ENCODE assay signal across 9 mouse cellular contexts in the genomic region with DNA sequence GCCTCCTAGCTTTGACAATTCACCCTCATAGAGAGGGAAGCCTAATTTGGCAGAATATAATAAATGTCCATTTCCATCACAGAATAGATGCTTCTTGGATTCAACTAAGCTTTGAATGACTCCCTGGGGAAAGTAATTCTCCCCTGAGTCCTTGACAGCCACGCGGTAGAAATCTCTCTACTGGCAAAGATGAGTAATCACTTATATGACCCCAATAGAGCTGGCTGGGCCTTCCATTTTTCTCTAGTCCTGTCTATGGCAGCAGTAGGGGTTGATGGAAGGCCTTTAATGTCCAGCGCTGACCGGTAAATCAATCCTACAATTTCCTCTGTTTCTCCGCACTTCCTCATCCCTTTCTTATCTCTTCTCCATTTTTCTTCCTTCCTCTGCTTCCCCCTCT. TPM values are rescaled to one million over a fixed set of nuclear protein-coding genes. Genes with fewer than 3 reads are reported as not detected.
DNase-seq lines count a peak whose midpoint lies in the region; ATAC-seq and TF ChIP-seq lines count a peak whose summit lies in the region.
"Had no signal": no experiment of that assay in that cellular context is flagged by ENCODE, and none has a peak within 500 bp of the region (broad histone marks: within the 10 kb centered on the region; RNA-seq: fewer than 3 reads in every experiment).

No protein-coding gene starts in this region.

- H3K27ac ChIP-seq in limb, embryonic 13.5 days: no peak overlapping the region
- H3K27ac ChIP-seq in limb, embryonic 10.5 days: no peak overlapping the region
- H3K27ac ChIP-seq in forebrain, embryonic 15.5 days (replicated peaks): no peak overlapping the region
- H3K27ac ChIP-seq in midbrain, postnatal 0 days (ENCODE audit: low read depth, low read length): no peak overlapping the region
- H3K27ac ChIP-seq: kidney, postnatal 0 days had no signal

- no peak overlapping the region for H3K9ac ChIP-seq in limb, embryonic 13.5 days
- 0 out of 2 replicates have a peak overlapping the region, but pooled peaks have one; percentile 16 for H3K9ac ChIP-seq in forebrain, embryonic 15.5 days (replicated peaks)
- H3K9ac ChIP-seq in midbrain, postnatal 0 days (replicated peaks; ENCODE audit: low read length, poor library complexity, severe bottlenecking): peak overlapping the region; percentile 84; the same call in 1 of the 2 replicates

- H3K4me2 ChIP-seq in limb, embryonic 13.5 days (replicated peaks): no peak overlapping the region
- peak overlapping the region; percentile 74 for H3K4me2 ChIP-seq in forebrain, embryonic 15.5 days (replicated peaks)
- peak overlapping the region; percentile 88 for H3K4me2 ChIP-seq in midbrain, postnatal 0 days (ENCODE audit: low read depth, low read length, poor library complexity, severe bottlenecking)

- peaks cover 10% of the 10 kb centered on the region for H3K4me1 ChIP-seq in limb, embryonic 13.5 days
- peaks cover 18% of the 10 kb centered on the region for H3K4me1 ChIP-seq in limb, embryonic 10.5 days
- H3K4me1 ChIP-seq in forebrain, embryonic 15.5 days: peaks cover 18% of the 10 kb centered on the region
- 0 out of 2 replicates have a peak, but pooled peaks cover 5% of the 10 kb centered on the region for H3K4me1 ChIP-seq in midbrain, postnatal 0 days (ENCODE audit: insufficient read depth, low read length)

- no peak for TF ChIP-seq CTCF in midbrain, postnatal 0 days (IDR thresholded peaks at IDR 0.05)

- no peaks in the 10 kb centered on the region for H3K9me3 ChIP-seq in limb, embryonic 13.5 days
- no peaks in the 10 kb centered on the region for H3K9me3 ChIP-seq in limb, embryonic 10.5 days (replicated peaks)
- H3K9me3 ChIP-seq in forebrain, embryonic 15.5 days: no peaks in the 10 kb centered on the region
- H3K9me3 ChIP-seq in midbrain, postnatal 0 days (ENCODE audit: low read length): no peaks in the 10 kb centered on the region

- no peaks in the 10 kb centered on the region for H3K36me3 ChIP-seq in limb, embryonic 13.5 days
- H3K36me3 ChIP-seq in limb, embryonic 10.5 days: no peaks in the 10 kb centered on the region
- no peaks in the 10 kb centered on the region for H3K36me3 ChIP-seq in forebrain, embryonic 15.5 days
- no peaks in the 10 kb centered on the region for H3K36me3 ChIP-seq in midbrain, postnatal 0 days (ENCODE audit: insufficient read depth, low read length)

- no peak for DNase-seq in limb, embryonic 10.5 days (ENCODE audit: low spot score)
- DNase-seq in brain, adult 2 months (ENCODE audit: low read depth, low spot score): peak; percentile 50
- DNase-seq in midbrain, postnatal 0 days (ENCODE audit: low spot score): no peak
- no peak for DNase-seq in frontal cortex, postnatal 10 days (ENCODE audit: low spot score in 2 of 2)
- no peak for DNase-seq in cerebellum, postnatal 36 days
- DNase-seq: embryo, embryonic 11 days had no signal

- peak overlapping the region; percentile 75; the same call in 1 of the 2 replicates for H3K4me3 ChIP-seq in limb, embryonic 13.5 days
- H3K4me3 ChIP-seq in limb, embryonic 10.5 days: no peak overlapping the region; the same call in 1 of the 2 replicates
- H3K4me3 ChIP-seq in forebrain, embryonic 15.5 days: peak overlapping the region; percentile 74
- H3K4me3 ChIP-seq in midbrain, postnatal 0 days (ENCODE audit: low read depth, low read length): peak overlapping the region; percentile 93

- no peak for ATAC-seq in limb, embryonic 13.5 days (ENCODE audit: low FRiP score, low read depth)
- ATAC-seq in forebrain, embryonic 15.5 days (replicated peaks): no peak
- ATAC-seq in midbrain, postnatal 0 days (ENCODE audit: low FRiP score): no peak

- WGBS in limb, embryonic 13.5 days: 74% methylated on average over 5 of the region's 5 CpGs
- WGBS in limb, embryonic 10.5 days: 80% methylated on average over 5 of the region's 5 CpGs
- WGBS in forebrain, embryonic 15.5 days: 67% methylated on average over 5 of the region's 5 CpGs
- 51% methylated on average over 5 of the region's 5 CpGs for WGBS in midbrain, postnatal 0 days

- peaks cover 36% of the 10 kb centered on the region for H3K27me3 ChIP-seq in limb, embryonic 13.5 days
- peaks cover 37% of the 10 kb centered on the region for H3K27me3 ChIP-seq in limb, embryonic 10.5 days (ENCODE audit: low read depth, poor library complexity, severe bottlenecking)
- no peaks in the 10 kb centered on the region for H3K27me3 ChIP-seq in forebrain, embryonic 15.5 days
- no peaks in the 10 kb centered on the region for H3K27me3 ChIP-seq in midbrain, postnatal 0 days (ENCODE audit: insufficient read depth, low read length)

RNA-seq across cellular contexts. Expression of gene Fank1, which starts 1.5 kb away (rescaled TPM):
- 0.17 and 0.22 TPM in 2 replicates for polyA plus RNA-seq in limb, embryonic 13.5 days (2015; fragmentation: Nextera tagmentation; extraction: Ambion mirVana)
- 0.41 TPM in 1 of 2 replicates, not detected in the other for polyA plus RNA-seq in limb, embryonic 10.5 days (2016; fragmentation: Nextera tagmentation; extraction: Ambion mirVana)
- 4.0 TPM in 2 replicates for polyA plus RNA-seq in forebrain, embryonic 15.5 days (2015; fragmentation: Nextera tagmentation; extraction: Ambion mirVana)
- 3.0 and 4.4 TPM in 2 replicates for total RNA-seq in midbrain, postnatal 0 days (2014; rRNA removed)
- 8.7 and 8.8 TPM in 2 replicates for polyA plus RNA-seq in midbrain, postnatal 0 days (2015; fragmentation: Nextera tagmentation; extraction: Ambion mirVana)

RNA-seq across cellular contexts. Expression of gene Dhx32, which starts 7.3 kb away (rescaled TPM):
- polyA plus RNA-seq in limb, embryonic 13.5 days (2015; fragmentation: Nextera tagmentation; extraction: Ambion mirVana): 17.9 and 18.6 TPM in 2 replicates
- polyA plus RNA-seq in limb, embryonic 10.5 days (2016; fragmentation: Nextera tagmentation; extraction: Ambion mirVana): 18.0 and 19.3 TPM in 2 replicates
- polyA plus RNA-seq in forebrain, embryonic 15.5 days (2015; fragmentation: Nextera tagmentation; extraction: Ambion mirVana): 50.3 and 53.0 TPM in 2 replicates
- 35.5 and 40.8 TPM in 2 replicates for total RNA-seq in midbrain, postnatal 0 days (2014; rRNA removed)
- 45.9 and 48.0 TPM in 2 replicates for polyA plus RNA-seq in midbrain, postnatal 0 days (2015; fragmentation: Nextera tagmentation; extraction: Ambion mirVana)
